Mouse (Mus musculus) midbrain, embryonic 16.5 days (tissue): Measurements from ENCODE around the gene Ccdc62. TPM values are rescaled to one million over a fixed set of nuclear protein-coding genes. Genes with fewer than 3 reads are reported as not detected.

ENCODE experiments used
- ATAC-seq: fragments of 200-750 bp; cut with Nextera tagmentation; 2 replicates; pipeline ENCODE4 v1.8.0; 2017; ENCODE audit warnings: moderate TSS enrichment
- H3K27ac ChIP-seq: fragments of 300-500 bp; sonication (generic); 2 replicates; pipeline ENCODE4 v1.5.1; 2014; ENCODE audit warnings: mild to moderate bottlenecking, low read length, mixed read lengths
- H3K27me3 ChIP-seq: fragments of 300-500 bp; sonication (generic); 2 replicates; pipeline ENCODE4 v1.6.1; 2014; ENCODE audit warnings: low read depth, low read length, mixed read lengths; ENCODE audit not compliant: control insufficient read depth, insufficient read depth
- H3K36me3 ChIP-seq: fragments of 300-500 bp; sonication (generic); 2 replicates; pipeline ENCODE4 v1.6.1; 2014; ENCODE audit warnings: mild to moderate bottlenecking, low read length, moderate library complexity, mixed read lengths; ENCODE audit not compliant: control insufficient read depth, insufficient read depth
- H3K4me1 ChIP-seq: fragments of 300-500 bp; sonication (generic); 2 replicates; pipeline ENCODE4 v1.6.1; 2014; ENCODE audit warnings: mild to moderate bottlenecking, low read length, mixed read lengths; ENCODE audit not compliant: control insufficient read depth, insufficient read depth
- H3K4me2 ChIP-seq: fragments of 300-500 bp; sonication (generic); 2 replicates; pipeline ENCODE4 v1.6.1; 2014; ENCODE audit warnings: mild to moderate bottlenecking, low read length, mixed read lengths
- H3K4me3 ChIP-seq: fragments of 300-500 bp; sonication (generic); 2 replicates; pipeline ENCODE4 v1.5.1; 2014; ENCODE audit warnings: low read depth, mild to moderate bottlenecking, low read length, moderate library complexity, mixed read lengths
- H3K9ac ChIP-seq: fragments of 300-500 bp; sonication (generic); 2 replicates; pipeline ENCODE4 v1.6.1; 2014; ENCODE audit warnings: low read depth, low read length, mixed read lengths
- H3K9me3 ChIP-seq: fragments of 300-500 bp; sonication (generic); replicated peaks from 2 replicates; pipeline ENCODE4 v1.6.1; 2014; ENCODE audit warnings: mild to moderate bottlenecking, low read length, mixed read lengths; ENCODE audit not compliant: control insufficient read depth, poor library complexity, severe bottlenecking
- WGBS: fragments of 180-500 bp; shearing (Covaris S2); extraction: QIAGEN DNeasy Blood & Tissue Kit; methylation state at CpG from one replicate; pipeline ENCODE4 v1.1.7; 2014; 5-methylcytosine and 5-hydroxymethylcytosine counted together
- polyA plus RNA-seq: library from polyadenylated mRNA; unstranded; fragments of >200 nt; fragmentation: Nextera tagmentation; extraction: Ambion mirVana; gene quantifications from 2 replicates; pipeline ENCODE4 v1.2.1, GENCODE M21; 2015

Gene Ccdc62
- polyA plus RNA-seq, 1 experiment from 2014 or later: 4.2 TPM

GRCm38 (mm10) chr5:123957213-123957612, 26.7 kb downstream of the Ccdc62 start:
- Histone ChIP-seq H3K36me3 (no peaks in the 10 kb centered on the region), H3K4me3 (no peak overlapping the region), H3K4me2 (no peak overlapping the region), H3K9me3 (no peaks in the 10 kb centered on the region), H3K9ac (no peak overlapping the region), H3K4me1 (no peaks in the 10 kb centered on the region), H3K27ac (no peak overlapping the region), H3K27me3 (no peaks in the 10 kb centered on the region)
- WGBS: 82% methylated on average over 8 of the region's 8 CpGs
- ATAC-seq: no peak

GRCm38 (mm10) chr5:123959018-123959417, 28.5 kb downstream of the Ccdc62 start:
- Histone ChIP-seq H3K9ac (no peak overlapping the region), H3K9me3 (no peaks in the 10 kb centered on the region), H3K36me3 (no peaks in the 10 kb centered on the region), H3K27ac (no peak overlapping the region), H3K4me1 (no peaks in the 10 kb centered on the region), H3K27me3 (no peaks in the 10 kb centered on the region), H3K4me3 (no peak overlapping the region), H3K4me2 (no peak overlapping the region)
- WGBS: 84% methylated on average over 3 of the region's 3 CpGs
- ATAC-seq: no peak

DNA sequence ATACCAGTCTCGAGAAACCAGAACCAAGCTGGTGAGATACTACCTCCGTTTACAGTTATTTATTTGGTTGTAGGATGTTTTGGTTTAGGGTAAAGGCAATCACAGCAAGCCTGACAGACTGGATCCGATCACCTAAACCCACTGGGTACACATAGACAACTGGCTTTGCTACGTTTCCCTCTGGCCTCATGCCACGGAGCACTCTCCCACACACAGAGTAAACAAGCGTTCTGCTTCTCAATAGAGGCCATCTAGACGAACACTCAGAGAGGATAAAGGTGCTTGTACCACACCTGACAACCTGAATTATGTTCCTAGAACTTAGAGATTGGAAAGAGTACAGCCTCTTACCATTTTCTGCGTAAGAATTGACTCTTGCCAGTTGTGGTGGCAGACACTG, 29.6 kb downstream of the Ccdc62 start:
- H3K4me1 ChIP-seq: no peaks in the 10 kb centered on the region
- no peak overlapping the region for H3K27ac ChIP-seq
- H3K9ac ChIP-seq: no peak overlapping the region
- H3K9me3 ChIP-seq: no peaks in the 10 kb centered on the region
- H3K27me3 ChIP-seq: no peaks in the 10 kb centered on the region
- no peak overlapping the region for H3K4me3 ChIP-seq
- WGBS: 73% methylated on average over 8 of the region's 8 CpGs
- no peaks in the 10 kb centered on the region for H3K36me3 ChIP-seq
- H3K4me2 ChIP-seq: no peak overlapping the region
- no peak for ATAC-seq

DNA sequence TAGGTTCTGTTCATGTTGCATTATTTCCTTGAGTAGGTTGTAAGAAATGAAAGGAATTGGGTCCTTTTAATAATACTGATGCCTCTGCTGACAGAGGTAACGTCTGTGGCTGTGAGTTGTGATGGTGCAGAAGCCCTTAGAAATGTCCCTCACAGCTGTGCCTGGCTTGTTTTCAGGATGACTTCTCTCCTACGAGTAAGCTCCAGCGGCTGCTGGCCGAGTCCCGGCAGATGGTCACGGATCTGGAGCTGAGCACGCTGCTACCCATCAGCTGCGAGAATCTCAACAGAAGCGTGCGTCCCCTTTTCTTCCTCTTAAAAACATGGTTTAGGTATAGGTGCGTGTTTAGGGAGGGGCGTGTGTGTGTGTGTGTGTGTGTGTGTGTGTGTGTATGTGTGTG, 30.6 kb downstream of the Ccdc62 start:
- no peak overlapping the region for H3K27ac ChIP-seq
- no peak overlapping the region for H3K4me3 ChIP-seq
- H3K4me1 ChIP-seq: no peaks in the 10 kb centered on the region
- no peak for ATAC-seq
- WGBS: 81% methylated on average over 12 of the region's 12 CpGs
- H3K27me3 ChIP-seq: no peaks in the 10 kb centered on the region
- H3K9ac ChIP-seq: no peak overlapping the region
- H3K9me3 ChIP-seq: no peaks in the 10 kb centered on the region
- no peaks in the 10 kb centered on the region for H3K36me3 ChIP-seq
- H3K4me2 ChIP-seq: no peak overlapping the region

- Histone ChIP-seq H3K9ac (no peak overlapping the region), H3K4me3 (no peak overlapping the region), H3K36me3 (no peaks in the 10 kb centered on the region), H3K27ac (no peak overlapping the region), H3K9me3 (no peaks in the 10 kb centered on the region), H3K27me3 (no peaks in the 10 kb centered on the region), H3K4me1 (no peaks in the 10 kb centered on the region), H3K4me2 (no peak overlapping the region)
- 94% methylated on average over 4 of the region's 4 CpGs for WGBS
- ATAC-seq: no peak
Measured at GRCm38 (mm10) chr5:123964208-123964607, 33.7 kb downstream of the Ccdc62 start.

DNA sequence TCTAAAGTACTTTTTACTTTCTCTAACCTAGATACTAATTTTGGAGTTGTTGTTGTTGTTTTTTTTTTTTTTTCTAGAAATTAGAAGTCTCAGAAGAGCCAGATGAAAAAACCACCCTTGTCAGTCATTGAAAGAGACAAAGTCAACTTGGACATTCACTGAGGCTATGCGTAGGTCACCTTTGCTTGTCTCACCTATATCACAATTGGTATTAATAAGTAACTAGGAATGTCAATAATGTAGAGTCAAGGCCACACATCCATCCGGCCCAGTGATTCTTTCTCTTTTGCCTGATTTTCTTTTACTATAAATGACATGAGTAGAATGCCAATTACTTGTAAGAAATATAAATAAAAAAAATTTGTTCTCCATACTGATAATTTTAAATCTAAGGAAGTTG, 36.3 kb downstream of the Ccdc62 start:
- Histone ChIP-seq H3K9me3 (no peaks in the 10 kb centered on the region), H3K4me3 (no peak overlapping the region), H3K27ac (no peak overlapping the region), H3K4me1 (no peaks in the 10 kb centered on the region), H3K36me3 (no peaks in the 10 kb centered on the region), H3K9ac (no peak overlapping the region), H3K4me2 (no peak overlapping the region), H3K27me3 (no peaks in the 10 kb centered on the region)
- ATAC-seq: no peak
- 100% methylated on average over 2 of the region's 2 CpGs for WGBS

DNA sequence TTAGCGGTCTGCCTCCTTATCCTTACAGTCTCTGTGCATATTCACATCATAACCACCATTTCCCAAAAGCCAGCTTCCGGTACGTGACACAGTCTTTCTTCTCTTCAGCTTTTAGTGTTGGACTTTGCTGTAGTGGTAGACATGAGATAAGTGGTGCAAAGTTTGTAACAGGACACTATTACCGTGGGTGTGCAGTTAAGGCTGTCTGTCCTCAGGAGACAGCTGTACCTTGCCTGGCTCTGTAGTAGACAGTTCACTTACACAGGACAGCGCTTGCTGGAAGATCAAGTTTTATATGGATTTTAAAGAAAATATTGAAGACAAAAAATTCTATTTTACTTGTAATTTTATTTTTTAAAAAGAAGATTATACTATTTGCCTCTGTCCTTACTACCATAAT, 38.0 kb downstream of the Ccdc62 start:
- Histone ChIP-seq H3K36me3 (no peaks in the 10 kb centered on the region), H3K9ac (no peak overlapping the region), H3K4me1 (peaks cover 3% of the 10 kb centered on the region), H3K4me3 (no peak overlapping the region), H3K9me3 (no peaks in the 10 kb centered on the region), H3K4me2 (no peak overlapping the region), H3K27ac (no peak overlapping the region), H3K27me3 (no peaks in the 10 kb centered on the region)
- no peak for ATAC-seq
- 90% methylated on average over 5 of the region's 5 CpGs for WGBS

- 74% methylated on average over 8 of the region's 8 CpGs for WGBS
- Histone ChIP-seq H3K36me3 (no peaks in the 10 kb centered on the region), H3K27ac (no peak overlapping the region), H3K27me3 (no peaks in the 10 kb centered on the region), H3K4me2 (no peak overlapping the region), H3K9me3 (no peaks in the 10 kb centered on the region), H3K4me1 (peaks cover 3% of the 10 kb centered on the region), H3K4me3 (no peak overlapping the region), H3K9ac (no peak overlapping the region)
- no peak for ATAC-seq
Measured at GRCm38 (mm10) chr5:123969216-123969615, 38.7 kb downstream of the Ccdc62 start.

DNA sequence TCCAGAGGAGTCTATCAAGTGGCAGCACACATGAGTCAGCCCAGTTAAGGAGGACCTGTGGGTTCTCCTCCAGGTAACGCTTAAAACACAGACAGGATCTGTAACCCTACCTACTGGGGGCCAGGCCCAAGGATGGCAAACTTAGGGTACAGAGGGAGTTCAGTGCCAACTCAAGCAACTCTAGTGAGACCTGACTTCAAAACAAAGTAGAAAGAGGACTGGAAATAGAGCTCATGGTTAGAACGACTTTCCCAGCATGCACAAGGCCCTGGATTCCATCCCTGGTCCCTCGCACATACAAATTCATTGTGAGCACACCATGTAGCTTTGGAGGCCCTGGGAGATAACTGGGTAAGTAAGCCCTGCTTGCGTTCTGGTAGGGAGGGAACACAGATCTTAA, 40.1 kb downstream of the Ccdc62 start:
- H3K4me3 ChIP-seq: no peak overlapping the region
- WGBS: 85% methylated on average over 4 of the region's 4 CpGs
- ATAC-seq: no peak

DNA sequence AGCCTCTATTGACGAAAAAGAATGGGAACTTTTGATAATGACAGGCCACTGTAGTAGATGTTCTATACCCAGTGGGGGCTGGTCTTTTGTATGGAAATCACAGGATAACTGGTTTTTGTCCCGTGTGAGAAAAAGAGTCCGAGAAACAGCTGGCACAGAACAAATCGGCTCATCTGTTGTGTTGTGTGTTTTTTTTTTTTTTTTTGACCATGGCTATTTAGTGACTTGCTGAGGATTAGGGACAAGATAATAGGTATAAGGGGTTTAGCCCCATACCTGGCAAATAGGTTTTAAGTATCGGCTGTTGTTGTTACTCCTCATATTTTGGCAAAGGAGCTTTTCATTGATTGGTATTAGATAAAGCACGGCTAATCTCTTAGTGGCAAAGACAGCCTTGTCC, 42.0 kb downstream of the Ccdc62 start:
- H3K4me2 ChIP-seq: no peak overlapping the region
- no peaks in the 10 kb centered on the region for H3K27me3 ChIP-seq
- no peaks in the 10 kb centered on the region for H3K36me3 ChIP-seq
- H3K9ac ChIP-seq: no peak overlapping the region
- H3K27ac ChIP-seq: no peak overlapping the region
- no peak for ATAC-seq
- no peaks in the 10 kb centered on the region for H3K9me3 ChIP-seq
- H3K4me3 ChIP-seq: no peak overlapping the region
- H3K4me1 ChIP-seq: peaks cover 13% of the 10 kb centered on the region
- WGBS: 51% methylated on average over 6 of the region's 6 CpGs

More for the DNA sequence above, 40.1 kb downstream of the Ccdc62 start:
- no peaks in the 10 kb centered on the region for H3K36me3 ChIP-seq
- H3K9ac ChIP-seq: no peak overlapping the region
- no peaks in the 10 kb centered on the region for H3K9me3 ChIP-seq
- no peak overlapping the region for H3K4me2 ChIP-seq
- peaks cover 13% of the 10 kb centered on the region for H3K4me1 ChIP-seq
- no peak overlapping the region for H3K27ac ChIP-seq
- no peaks in the 10 kb centered on the region for H3K27me3 ChIP-seq
